Mouse (Mus musculus) MEL-GATA-1-ER (cell line): ENCODE data around the gene Trim71.
"Not testable (repeated sequence)": the region's sequence is repeated elsewhere in the genome, so short reads cannot be mapped to it uniquely, and the experiment has no call there.

Experiments
- DNase-seq: peaks from one replicate; pipeline ENCODE4 v3.0.0-alpha.2; 2012; ENCODE audit warnings: low read depth; ENCODE audit errors: extremely low read depth

Gene Trim71

DNA sequence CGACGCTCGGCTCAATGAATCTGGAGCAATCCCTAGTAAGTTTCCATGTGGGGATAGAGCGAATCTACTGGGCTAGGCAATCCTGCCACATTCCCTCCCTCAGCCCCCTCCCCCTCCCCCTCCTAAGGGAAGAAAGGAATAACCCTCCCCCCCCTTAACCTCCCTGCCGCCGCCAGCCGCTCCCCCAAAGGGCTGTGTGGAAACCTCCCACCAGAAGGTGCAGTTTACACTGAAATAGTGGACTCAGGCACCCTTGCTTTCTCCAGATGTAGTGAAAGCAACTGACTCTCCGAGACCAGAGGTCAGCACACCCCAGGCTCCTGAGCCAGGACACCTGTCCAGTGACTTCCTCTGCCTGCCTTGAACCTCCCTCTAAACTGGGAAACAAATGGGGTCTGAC lies 37.6 kb downstream of the Trim71 start:
- no peak for DNase-seq

- DNase-seq = no peak
These were observed 38.3 kb downstream of the Trim71 start for GRCm38 (mm10) chr9:114525891-114526290.

GRCm38 (mm10) chr9:114525073-114525633 lies 39.0 kb downstream of the Trim71 start:
- DNase-seq = no peak

DNA sequence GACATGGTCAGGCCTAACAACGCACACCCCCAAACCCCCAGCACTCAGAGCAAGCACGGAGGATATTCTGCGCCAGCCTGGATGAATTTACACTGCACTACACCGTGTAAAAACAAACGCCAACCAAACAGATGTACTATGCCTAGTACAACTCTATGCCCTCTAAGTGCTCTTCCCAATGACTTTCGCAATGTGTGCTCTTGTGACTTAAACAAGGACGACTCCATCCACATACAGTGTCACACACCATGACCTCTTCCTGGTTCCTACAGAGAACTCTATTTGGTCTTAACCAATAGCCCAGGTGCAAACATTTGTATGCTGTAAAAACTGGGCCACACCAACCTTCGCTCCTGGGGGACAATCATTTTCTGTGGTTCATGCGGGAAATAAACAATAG lies 41.7 kb downstream of the Trim71 start:
- no peak for DNase-seq

- DNase-seq = no peak
These were observed 42.1 kb downstream of the Trim71 start for GRCm38 (mm10) chr9:114522041-114522440.

- not testable (repeated sequence) for DNase-seq
These were observed 43.6 kb downstream of the Trim71 start for GRCm38 (mm10) chr9:114520529-114520928.

GRCm38 (mm10) chr9:114518812-114519477 lies 45.2 kb downstream of the Trim71 start:
- no peak for DNase-seq

DNA sequence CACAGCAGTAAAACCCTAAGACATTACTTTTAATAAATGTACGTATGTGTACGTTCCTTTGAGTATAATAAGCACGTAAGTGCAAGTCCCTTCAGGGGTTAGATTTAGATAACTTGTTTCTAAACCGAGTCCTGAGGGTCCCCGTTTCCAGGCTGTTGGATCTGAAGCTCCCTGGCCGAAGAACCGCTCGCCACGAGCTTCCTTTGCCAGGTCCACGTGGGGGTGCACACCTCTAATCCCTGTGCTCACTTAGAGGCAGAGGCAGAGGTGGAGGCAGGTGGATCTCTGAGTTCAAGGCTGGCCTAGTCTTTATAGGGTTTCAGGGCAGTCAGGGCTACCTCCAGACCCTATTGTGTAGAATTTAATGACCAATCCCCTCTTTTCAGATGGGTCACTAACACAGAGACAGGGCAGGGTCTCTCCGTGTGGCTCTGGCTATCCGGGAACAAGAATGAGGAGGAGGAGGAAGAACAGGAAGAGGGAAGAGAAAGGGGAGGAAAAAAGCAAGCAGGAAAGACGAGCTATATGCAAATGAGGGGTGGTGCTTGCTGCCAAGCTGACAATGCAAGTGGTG lies 46.2 kb downstream of the Trim71 start:
- no peak for DNase-seq

DNA sequence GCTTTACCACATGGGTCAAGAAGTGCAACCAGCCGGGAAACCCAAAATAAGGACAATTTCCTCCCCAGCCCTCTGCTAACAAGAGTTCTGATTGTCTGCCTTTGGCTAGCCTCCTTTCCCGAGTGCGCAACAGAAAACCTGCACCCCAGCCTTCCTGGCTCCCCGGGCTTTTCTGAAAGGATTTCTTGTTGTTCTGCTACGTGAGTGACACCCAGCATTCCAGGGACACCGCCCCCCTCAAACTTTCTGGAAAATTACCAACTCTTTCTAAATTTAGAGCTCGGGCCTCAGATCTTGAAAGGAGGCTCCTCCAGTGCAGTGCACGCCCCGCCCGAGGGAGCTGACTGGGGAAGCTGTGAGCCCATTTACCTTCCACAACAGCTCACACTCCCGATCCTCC lies 48.8 kb downstream of the Trim71 start, which contains the start of gene C130032M10Rik:
Gene C130032M10Rik, plus strand, starts transcription at position 334 of the 400 bp plus-strand sequence.
- DNase-seq = no peak

DNA sequence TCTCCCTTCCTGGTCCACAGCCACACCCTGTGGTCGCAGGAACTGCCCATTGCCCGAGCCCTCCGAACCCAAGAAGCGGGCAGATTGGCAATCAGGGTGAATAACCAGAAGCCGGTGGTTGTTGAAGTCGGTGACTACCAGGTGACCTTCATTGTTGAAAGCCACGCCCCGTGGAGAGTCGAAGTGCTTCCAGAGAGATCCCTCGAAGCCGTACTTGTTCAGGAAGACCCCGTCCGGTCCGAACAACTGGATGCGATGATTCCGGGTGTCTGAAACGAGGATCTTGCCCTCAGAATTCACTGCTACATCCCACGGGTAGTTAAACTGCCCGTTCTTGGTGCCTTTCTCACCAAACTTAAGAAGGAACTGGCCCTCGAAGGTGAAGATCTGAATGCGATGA lies 51.3 kb downstream of the Trim71 start:
- no peak for DNase-seq

DNA sequence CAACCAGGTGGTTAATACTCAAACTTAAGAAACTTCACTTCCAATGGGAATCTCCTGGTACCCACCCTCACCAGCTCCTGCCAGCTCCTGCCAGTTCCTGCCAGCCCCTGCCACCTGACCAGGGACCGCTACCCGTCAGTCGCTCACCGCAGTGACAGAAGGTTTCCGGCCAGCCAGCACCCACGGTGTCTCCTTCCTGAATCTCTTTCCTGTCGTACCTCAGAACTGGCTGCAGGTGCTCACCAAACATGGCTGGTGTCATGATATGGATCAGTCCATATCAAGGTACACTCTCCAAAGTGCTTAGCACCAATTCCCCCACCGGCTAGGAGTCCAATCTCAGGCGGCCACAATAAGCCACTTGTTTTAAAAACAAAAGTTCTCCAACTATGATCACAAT lies 54.4 kb downstream of the Trim71 start:
- no peak for DNase-seq

DNA sequence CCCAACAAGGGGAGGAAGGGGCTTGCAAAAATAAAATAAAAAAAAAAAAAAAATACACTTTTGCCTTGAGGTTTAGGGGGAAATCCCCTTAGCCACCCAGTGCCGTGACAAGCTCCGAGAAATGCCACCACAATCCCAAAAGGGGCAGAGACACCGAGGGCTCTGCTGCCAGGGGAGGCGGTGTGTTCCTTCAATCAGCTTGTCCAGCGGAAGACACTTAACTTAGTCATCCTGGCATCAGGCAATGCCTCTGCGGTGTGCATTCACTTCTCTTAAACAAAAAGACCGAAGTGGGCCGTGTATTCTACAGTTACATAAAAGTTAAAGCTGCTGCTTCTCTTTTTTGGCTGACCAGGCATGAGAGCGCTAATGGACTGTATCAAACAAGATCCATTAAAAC lies 56.7 kb downstream of the Trim71 start:
- DNase-seq = no peak

DNA sequence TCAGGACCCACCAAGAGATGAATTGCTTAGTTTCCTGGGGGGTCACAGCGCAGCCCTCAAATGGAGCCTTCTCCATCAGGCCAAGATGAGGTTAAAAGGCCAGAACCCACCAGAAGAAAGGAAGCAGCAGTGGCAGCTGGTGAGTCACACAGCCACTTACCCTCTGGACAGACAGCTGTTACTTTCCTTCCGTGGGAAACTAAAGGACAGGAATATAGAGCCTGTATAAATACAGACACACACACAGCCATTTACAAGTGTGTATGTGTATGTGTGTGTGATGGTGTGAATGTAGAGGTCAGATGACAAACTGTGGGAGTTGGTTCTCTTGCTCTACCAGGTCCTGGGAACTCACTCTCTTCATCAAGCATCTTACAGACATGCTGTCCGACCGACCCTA lies 57.6 kb downstream of the Trim71 start:
- no peak for DNase-seq

DNA sequence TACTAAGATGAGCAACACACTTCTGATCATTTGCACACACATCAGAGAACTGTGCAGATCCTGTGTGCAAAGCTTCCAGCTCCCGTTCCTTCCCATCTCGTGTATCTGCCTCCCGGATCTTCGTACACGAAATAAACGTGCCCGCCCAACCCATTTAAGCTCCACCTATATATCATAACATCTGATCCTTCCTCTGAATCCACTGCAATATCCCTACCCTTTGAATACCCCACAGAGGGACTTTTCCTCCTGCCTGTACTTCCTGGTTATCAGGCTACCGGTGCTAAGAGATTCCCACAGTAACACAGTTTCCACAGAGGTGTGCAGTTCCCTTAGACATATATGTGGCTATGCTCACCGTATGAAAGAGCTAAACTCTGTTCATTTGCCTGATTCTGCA lies 59.4 kb downstream of the Trim71 start, which contains the start of gene Ccr4:
Gene Ccr4, minus strand, starts transcription at position 101 of the 400 bp plus-strand sequence.
- DNase-seq = no peak

GRCm38 (mm10) chr9:114502711-114503427 lies 61.3 kb downstream of the Trim71 start:
- peak; percentile 21 for DNase-seq

DNA sequence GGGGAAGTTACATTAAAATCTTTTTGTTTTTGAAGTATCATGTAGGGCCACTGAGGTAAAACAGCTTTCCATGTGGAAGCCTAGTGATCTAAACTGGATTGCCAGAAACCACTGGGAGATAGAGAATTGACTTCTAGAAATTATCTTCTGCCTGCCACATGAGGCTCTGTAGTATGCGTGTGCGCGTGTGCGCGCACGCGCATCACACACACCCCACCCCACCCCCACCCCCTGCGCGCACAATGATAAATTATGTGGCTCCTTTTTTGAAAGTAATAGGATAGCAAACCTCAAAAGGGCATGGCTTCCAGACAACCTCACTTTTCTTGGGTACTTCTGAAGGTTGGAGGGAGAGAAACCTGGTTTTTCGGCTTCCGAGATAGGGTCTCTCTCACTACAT lies 62.3 kb downstream of the Trim71 start:
- peak; percentile 46 for DNase-seq

DNA sequence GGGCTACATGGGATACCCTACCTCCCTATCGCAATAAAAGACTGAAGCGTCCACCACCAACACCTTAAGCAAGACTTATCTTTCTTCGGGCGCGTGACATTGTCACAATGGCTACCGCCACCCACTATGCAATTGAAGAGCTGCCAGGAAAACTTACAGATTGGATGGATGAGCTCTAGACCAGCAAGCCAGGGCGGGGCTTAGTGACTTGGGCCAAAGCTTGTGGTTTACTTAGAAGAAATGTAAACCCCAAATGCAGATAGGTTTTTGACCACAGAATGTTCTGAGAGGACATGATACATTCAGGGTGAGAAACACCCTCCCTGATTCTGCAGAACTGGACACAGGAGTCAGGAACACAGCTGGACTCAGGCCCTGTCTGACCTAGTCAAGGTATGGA lies 63.1 kb downstream of the Trim71 start:
- DNase-seq = peak; percentile 67

- DNase-seq = peak; percentile 66
These were observed 64.2 kb downstream of the Trim71 start for GRCm38 (mm10) chr9:114499783-114500515.

- peak; percentile 46 for DNase-seq
These were observed 66.0 kb downstream of the Trim71 start for GRCm38 (mm10) chr9:114498218-114498617.

GRCm38 (mm10) chr9:114496469-114496868 lies 67.7 kb downstream of the Trim71 start:
- DNase-seq = no peak

DNA sequence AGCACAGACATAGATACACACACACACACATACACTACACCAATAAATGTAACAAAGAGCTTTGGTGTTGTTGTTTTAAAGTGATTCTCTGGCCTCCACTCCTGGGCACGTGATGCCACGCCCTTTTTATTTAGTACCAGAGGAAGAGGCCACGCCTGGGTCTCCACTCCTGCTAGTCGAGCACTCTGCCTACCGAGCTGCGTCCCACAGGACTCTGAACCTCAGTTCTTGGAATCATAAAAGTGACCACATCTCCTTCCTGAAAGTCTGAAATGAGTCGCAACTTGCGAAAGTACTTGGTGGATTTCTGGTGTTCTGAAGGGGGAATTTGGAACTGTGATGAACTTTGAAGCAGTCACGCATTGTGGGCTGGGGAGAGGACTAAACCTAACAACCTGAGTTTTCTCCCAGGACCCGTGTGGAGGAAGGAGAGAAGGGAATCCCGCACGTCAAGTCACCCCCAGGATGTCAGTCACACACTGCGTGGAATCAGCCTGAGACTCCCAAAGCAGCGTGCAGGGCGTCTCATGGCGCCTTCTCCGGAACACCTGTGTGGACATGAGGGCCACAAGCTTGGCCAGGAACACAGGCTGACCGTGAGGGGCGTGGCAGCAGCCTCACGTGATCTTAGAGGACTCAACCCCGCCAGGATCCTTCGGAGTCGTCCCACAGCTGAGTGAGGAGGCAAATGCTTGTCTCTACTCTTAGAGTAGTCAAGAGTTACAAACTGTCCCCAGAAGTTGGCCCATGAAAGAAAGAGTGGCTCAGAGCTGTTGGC lies 76.5 kb downstream of the Trim71 start:
- no peak for DNase-seq
